Mouse (Mus musculus) thymus, adult 2 months (tissue): ENCODE data around the gene Zcchc14. TPM values are rescaled to one million over a fixed set of nuclear protein-coding genes. Genes with fewer than 3 reads are reported as not detected.

Source experiments
- DNase-seq: peaks from one replicate; pipeline ENCODE4 v3.0.0; 2021
- H3K27ac ChIP-seq: fragments of 200-500 bp; 2 replicates; pipeline ENCODE4 v1.5.1; 2012; ENCODE audit warnings: low read length, control low read depth; ENCODE audit not compliant: control insufficient read depth, insufficient read depth
- H3K27me3 ChIP-seq: fragments of 200-500 bp; 2 replicates; pipeline ENCODE4 v1.6.1; 2012; ENCODE audit warnings: mild to moderate bottlenecking, low read length, moderate library complexity, mixed read lengths; ENCODE audit not compliant: control insufficient read depth, insufficient read depth
- H3K36me3 ChIP-seq: fragments of 200-500 bp; 2 replicates; pipeline ENCODE4 v1.6.1; 2012; ENCODE audit warnings: mild to moderate bottlenecking, low read length, moderate library complexity; ENCODE audit not compliant: control insufficient read depth, insufficient read depth
- H3K4me1 ChIP-seq: fragments of 200-500 bp; replicated peaks from 2 replicates; pipeline ENCODE4 v1.6.1; 2012; ENCODE audit warnings: low read length; ENCODE audit not compliant: control insufficient read depth, insufficient read depth
- H3K4me3 ChIP-seq: fragments of 200-500 bp; 2 replicates; pipeline ENCODE4 v1.5.1; 2012; ENCODE audit warnings: mild to moderate bottlenecking, low read length, control low read depth, moderate library complexity; ENCODE audit not compliant: control insufficient read depth, insufficient read depth
- CTCF ChIP-seq: fragments of 200-500 bp; IDR thresholded peaks from 2 replicates; pipeline ENCODE4 v1.5.1; 2012; ENCODE audit warnings: mild to moderate bottlenecking, control low read depth, low read length, moderate library complexity, borderline replicate concordance; ENCODE audit not compliant: control insufficient read depth, poor library complexity, insufficient read depth; ENCODE audit errors: extremely low read depth
- POLR2A ChIP-seq: fragments of 200-500 bp; IDR thresholded peaks from 2 replicates; pipeline ENCODE4 v1.6.1; 2012; ENCODE audit warnings: mild to moderate bottlenecking, low read length, control low read depth, moderate library complexity; ENCODE audit not compliant: control insufficient read depth, poor library complexity, insufficient read depth; ENCODE audit errors: extremely low read depth
- WGBS: fragments of 180-500 bp; shearing (Covaris S2); methylation state at CpG from one replicate; pipeline ENCODE4 v1.1.7; 2018; 5-methylcytosine and 5-hydroxymethylcytosine counted together
- polyA plus RNA-seq: library from polyadenylated mRNA; depleted of rRNA; stranded (reverse); fragments of >200 nt; gene quantifications from 2 replicates; pipeline ENCODE4 v1.2.3, GENCODE M21; 2012; rRNA removed

Gene Zcchc14
- polyA plus RNA-seq, 1 experiment, result 6.5 TPM

- Histone ChIP-seq H3K4me1 (no peaks in the 10 kb centered on the region), H3K4me3 (no peak overlapping the region), H3K27me3 (no peaks in the 10 kb centered on the region), H3K36me3 (peaks cover 6% of the 10 kb centered on the region), H3K27ac (no peak overlapping the region)
- 88% methylated on average over 8 of the region's 9 CpGs for whole genome bisulfite sequencing
- no peak for TF ChIP-seq POLR2A
- TF ChIP-seq CTCF, result no peak
- no peak for DNase-seq
These were observed 100.2 kb downstream of the Zcchc14 start for GRCm38 (mm10) chr8:121552506-121552905.

- no peak for TF ChIP-seq CTCF
- TF ChIP-seq POLR2A, result no peak
- no peak overlapping the region for H3K27ac ChIP-seq
- DNase-seq, result no peak
- H3K4me3 ChIP-seq, result no peak overlapping the region
- H3K27me3 ChIP-seq, result no peaks in the 10 kb centered on the region
- no peaks in the 10 kb centered on the region for H3K4me1 ChIP-seq
- 94% methylated on average over 24 of the region's 24 CpGs for WGBS
- peaks cover 6% of the 10 kb centered on the region for H3K36me3 ChIP-seq
These were observed 101.4 kb downstream of the Zcchc14 start for GRCm38 (mm10) chr8:121551065-121551985.

- H3K27ac ChIP-seq, result no peak overlapping the region
- WGBS, result 93% methylated on average over 6 of the region's 6 CpGs
- TF ChIP-seq POLR2A (no peak), CTCF (no peak)
- no peak for DNase-seq
- peaks cover 6% of the 10 kb centered on the region for H3K36me3 ChIP-seq
- H3K4me1 ChIP-seq, result no peaks in the 10 kb centered on the region
- H3K27me3 ChIP-seq, result no peaks in the 10 kb centered on the region
- no peak overlapping the region for H3K4me3 ChIP-seq
These were observed 102.6 kb downstream of the Zcchc14 start for GRCm38 (mm10) chr8:121550056-121550455.

Other genes with a start within 250 kb of the Zcchc14 start
- 0.35 TPM in 1 of 2 replicates, not detected in the other for gene 1700018B08Rik, start 108.6 kb downstream of the Zcchc14 start, polyA plus RNA-seq
- gene Fbxo31, start 74.1 kb downstream of the Zcchc14 start, polyA plus RNA-seq, result 39.8 and 55.7 TPM in 2 replicates
- gene Map1lc3b, start 62.5 kb downstream of the Zcchc14 start, polyA plus RNA-seq, result 103 and 113 TPM in 2 replicates
- gene Jph3, start 76.7 kb upstream of the Zcchc14 start, polyA plus RNA-seq, result 0.07 TPM in 1 of 2 replicates, not detected in the other
- gene Klhdc4, start 176.7 kb upstream of the Zcchc14 start, polyA plus RNA-seq, result 29.9 and 34.8 TPM in 2 replicates